Mouse (Mus musculus) erythroblast, embryonic 14.5 days (primary cell): Measurements from ENCODE around the gene Mob4.

Source experiments
- GATA1 ChIP-seq: IDR thresholded peaks from 2 replicates; pipeline ENCODE4 v1.6.1; 2012; ENCODE audit warnings: low read length, inconsistent platforms, mixed read lengths
- TAL1 ChIP-seq: IDR thresholded peaks from 3 replicates; pipeline ENCODE4 v1.6.1; 2012; ENCODE audit warnings: low read length, inconsistent platforms, mixed read lengths

DNA sequence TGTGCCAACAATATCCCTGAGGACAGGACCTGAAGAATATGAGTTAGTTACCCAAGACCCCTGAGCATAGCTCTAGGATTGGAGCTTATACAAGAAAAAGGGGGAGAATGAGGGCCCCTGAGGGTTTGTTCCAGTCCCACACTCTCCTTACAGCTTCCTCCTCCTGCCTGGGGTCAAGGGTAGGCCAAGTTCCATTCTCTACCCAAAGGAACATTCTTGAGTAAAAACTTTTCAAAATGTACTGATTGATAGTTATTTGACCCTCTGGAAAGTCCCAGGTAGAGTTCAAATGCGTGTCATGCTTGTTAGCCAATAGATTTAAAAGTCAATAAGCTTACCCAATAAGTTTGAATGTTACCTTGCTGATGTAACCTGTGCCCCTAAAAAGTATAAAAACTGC, 23.4 kb upstream of the Mob4 start:
- TF ChIP-seq GATA1 (no peak), TAL1 (no peak)
